Mouse (Mus musculus): ENCODE results near the gene Dnaja3. TPM values are rescaled to one million over a fixed set of nuclear protein-coding genes. Genes with fewer than 3 reads are reported as not detected.

The Dnaja3 gene
- polyA plus RNA-seq, 1 experiment from 2014 or later: 58.5 TPM

DNA sequence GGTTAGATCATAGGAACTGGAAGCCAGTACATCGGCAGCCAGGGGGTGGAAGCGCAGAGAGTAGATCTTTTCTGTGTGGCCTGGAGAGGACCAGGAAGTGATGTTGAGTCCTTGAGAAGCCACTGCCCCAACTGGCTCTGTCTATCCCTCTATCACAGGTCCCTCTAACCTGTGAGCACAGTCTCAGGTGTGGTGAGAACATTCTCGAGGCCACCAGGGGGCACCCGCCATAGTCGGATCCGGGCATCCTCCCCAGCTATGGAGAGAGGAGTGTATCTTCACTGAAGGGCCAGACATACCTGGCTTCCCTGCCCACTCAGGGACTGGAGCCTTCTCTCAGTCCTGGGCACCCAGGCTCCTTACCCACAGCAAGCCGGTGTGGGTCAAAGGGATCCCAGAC is 7.7 kb upstream of the Dnaja3 start:
- no peaks in the 10 kb centered on the region for H3K4me1 ChIP-seq
- no peak overlapping the region for H3K4me2 ChIP-seq (replicated peaks)
- WGBS: 51% methylated on average over 7 of the region's 7 CpGs
- no peak overlapping the region for H3K27ac ChIP-seq (replicated peaks)
- peaks cover 18% of the 10 kb centered on the region; the same call in 1 of the 2 replicates for H3K36me3 ChIP-seq
- no peaks in the 10 kb centered on the region for H3K27me3 ChIP-seq
- no peak overlapping the region for H3K4me3 ChIP-seq
- ATAC-seq (ENCODE audit: low FRiP score, low read depth): no peak
- no peaks in the 10 kb centered on the region for H3K9me3 ChIP-seq
- no peak overlapping the region for H3K9ac ChIP-seq (replicated peaks)

DNA sequence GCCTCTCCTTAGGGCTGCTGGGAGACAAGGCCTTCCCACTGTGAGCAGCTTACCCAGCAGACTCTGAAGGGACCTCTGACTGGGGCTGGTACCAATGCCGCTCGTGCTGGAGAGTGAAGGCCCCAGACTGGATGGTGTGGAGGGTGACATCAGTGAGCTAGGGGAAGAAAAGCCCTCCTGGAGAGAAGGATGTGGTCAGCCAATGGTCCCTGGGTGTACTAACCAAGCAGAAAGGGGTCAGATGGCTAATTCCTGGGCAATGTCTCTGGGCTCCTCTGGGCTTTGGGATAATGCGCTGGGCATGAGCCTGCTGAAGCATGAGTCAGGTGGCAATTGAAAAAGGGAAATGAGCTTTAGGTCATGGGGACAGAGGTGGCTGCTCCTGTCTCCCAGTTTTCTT is 6.1 kb upstream of the Dnaja3 start:
- H3K4me1 ChIP-seq: no peaks in the 10 kb centered on the region
- no peak for ATAC-seq (ENCODE audit: low FRiP score, low read depth)
- no peaks in the 10 kb centered on the region for H3K27me3 ChIP-seq
- H3K4me2 ChIP-seq (replicated peaks): no peak overlapping the region
- no peaks in the 10 kb centered on the region for H3K9me3 ChIP-seq
- 0 out of 2 replicates have a peak, but pooled peaks cover 8% of the 10 kb centered on the region for H3K36me3 ChIP-seq
- WGBS: 94% methylated on average over 3 of the region's 3 CpGs
- no peak overlapping the region for H3K27ac ChIP-seq (replicated peaks)
- H3K9ac ChIP-seq (replicated peaks): no peak overlapping the region
- H3K4me3 ChIP-seq: no peak overlapping the region

DNA sequence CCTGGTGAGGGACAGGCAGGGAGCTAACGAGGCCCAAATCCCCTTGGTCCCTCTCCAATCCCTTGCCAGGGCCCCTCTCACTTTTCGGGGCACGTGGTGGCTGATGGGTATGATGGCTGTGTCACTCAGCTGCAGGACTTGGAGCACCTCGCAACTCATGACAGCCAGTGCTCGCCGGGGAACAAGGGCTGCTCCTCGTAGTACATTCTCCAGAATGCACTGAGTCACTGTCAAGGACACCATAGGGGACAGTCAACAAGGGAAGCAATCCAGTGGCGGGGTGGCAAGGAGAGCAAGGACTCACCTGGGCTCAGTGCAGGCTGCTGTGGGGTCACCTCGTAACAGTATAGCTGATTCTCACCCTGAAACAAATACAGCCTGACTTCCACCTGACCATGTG is 5.1 kb upstream of the Dnaja3 start:
- no peak overlapping the region for H3K9ac ChIP-seq (replicated peaks)
- H3K27me3 ChIP-seq: no peaks in the 10 kb centered on the region
- WGBS: 83% methylated on average over 9 of the region's 9 CpGs
- no peak for ATAC-seq (ENCODE audit: low FRiP score, low read depth)
- 0 out of 2 replicates have a peak, but pooled peaks cover 8% of the 10 kb centered on the region for H3K36me3 ChIP-seq
- no peak overlapping the region for H3K4me3 ChIP-seq
- no peaks in the 10 kb centered on the region for H3K9me3 ChIP-seq
- no peak overlapping the region for H3K27ac ChIP-seq (replicated peaks)
- H3K4me2 ChIP-seq (replicated peaks): no peak overlapping the region
- 0 out of 2 replicates have a peak, but pooled peaks cover 5% of the 10 kb centered on the region for H3K4me1 ChIP-seq

DNA sequence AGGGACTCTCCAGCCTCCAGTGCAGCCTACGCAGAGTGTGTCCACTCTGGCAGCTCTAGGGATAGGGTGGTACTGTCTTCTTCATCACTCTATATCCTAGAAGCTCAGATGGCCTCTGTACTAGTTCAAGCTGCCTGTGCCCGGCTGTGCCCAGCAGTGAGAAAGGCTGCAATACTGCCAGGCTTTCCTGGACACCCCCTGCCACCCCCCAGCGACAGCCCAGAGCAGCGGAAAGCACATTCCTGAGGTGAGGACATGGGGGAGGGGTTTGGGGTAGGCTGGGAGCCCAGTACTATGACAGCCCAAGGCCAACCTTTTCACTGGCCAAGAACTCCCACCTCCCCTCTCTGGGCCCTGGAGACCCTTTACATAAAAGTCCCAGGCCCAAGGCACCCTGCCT is 4.0 kb upstream of the Dnaja3 start:
- no peaks in the 10 kb centered on the region for H3K9me3 ChIP-seq
- H3K36me3 ChIP-seq: 0 out of 2 replicates have a peak, but pooled peaks cover 8% of the 10 kb centered on the region
- no peak overlapping the region for H3K4me2 ChIP-seq (replicated peaks)
- no peaks in the 10 kb centered on the region for H3K27me3 ChIP-seq
- no peak overlapping the region for H3K9ac ChIP-seq (replicated peaks)
- no peak overlapping the region for H3K27ac ChIP-seq (replicated peaks)
- no peak overlapping the region for H3K4me3 ChIP-seq
- peaks cover 14% of the 10 kb centered on the region for H3K4me1 ChIP-seq
- 71% methylated on average over 4 of the region's 4 CpGs for WGBS
- no peak for ATAC-seq (ENCODE audit: low FRiP score, low read depth)

DNA sequence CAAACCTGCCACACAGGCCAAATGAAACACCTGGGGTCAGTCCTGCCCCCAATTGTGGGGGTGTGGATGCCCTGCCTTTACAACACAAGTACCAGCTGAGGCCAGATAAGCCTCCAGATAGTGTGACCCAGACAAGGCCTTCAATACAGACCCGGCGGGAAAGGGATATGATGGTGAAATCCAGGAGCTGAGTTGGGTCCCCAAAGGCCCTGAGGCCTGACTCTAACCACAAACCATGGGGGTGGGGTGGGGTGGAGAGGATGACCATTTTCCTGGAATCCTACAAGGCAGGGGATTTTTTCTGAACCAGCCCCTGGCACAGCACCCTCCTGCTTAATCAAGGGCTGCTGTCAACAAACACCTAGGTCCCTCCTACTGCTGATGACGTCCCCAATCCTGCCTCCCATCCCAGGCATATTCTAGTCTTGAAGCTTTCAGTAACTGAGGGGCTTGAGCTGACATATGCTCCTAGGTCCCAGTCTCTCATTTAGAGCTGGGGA is 848 bp upstream of the Dnaja3 start:
- no peaks in the 10 kb centered on the region for H3K27me3 ChIP-seq
- no peak overlapping the region for H3K9ac ChIP-seq (replicated peaks)
- H3K27ac ChIP-seq (replicated peaks): no peak overlapping the region
- H3K4me2 ChIP-seq (replicated peaks): no peak overlapping the region
- H3K4me3 ChIP-seq: no peak overlapping the region
- 85% methylated on average over 3 of the region's 3 CpGs for WGBS
- no peaks in the 10 kb centered on the region for H3K36me3 ChIP-seq
- peaks cover 44% of the 10 kb centered on the region for H3K4me1 ChIP-seq
- no peaks in the 10 kb centered on the region for H3K9me3 ChIP-seq
- ATAC-seq (ENCODE audit: low FRiP score, low read depth): no peak

DNA sequence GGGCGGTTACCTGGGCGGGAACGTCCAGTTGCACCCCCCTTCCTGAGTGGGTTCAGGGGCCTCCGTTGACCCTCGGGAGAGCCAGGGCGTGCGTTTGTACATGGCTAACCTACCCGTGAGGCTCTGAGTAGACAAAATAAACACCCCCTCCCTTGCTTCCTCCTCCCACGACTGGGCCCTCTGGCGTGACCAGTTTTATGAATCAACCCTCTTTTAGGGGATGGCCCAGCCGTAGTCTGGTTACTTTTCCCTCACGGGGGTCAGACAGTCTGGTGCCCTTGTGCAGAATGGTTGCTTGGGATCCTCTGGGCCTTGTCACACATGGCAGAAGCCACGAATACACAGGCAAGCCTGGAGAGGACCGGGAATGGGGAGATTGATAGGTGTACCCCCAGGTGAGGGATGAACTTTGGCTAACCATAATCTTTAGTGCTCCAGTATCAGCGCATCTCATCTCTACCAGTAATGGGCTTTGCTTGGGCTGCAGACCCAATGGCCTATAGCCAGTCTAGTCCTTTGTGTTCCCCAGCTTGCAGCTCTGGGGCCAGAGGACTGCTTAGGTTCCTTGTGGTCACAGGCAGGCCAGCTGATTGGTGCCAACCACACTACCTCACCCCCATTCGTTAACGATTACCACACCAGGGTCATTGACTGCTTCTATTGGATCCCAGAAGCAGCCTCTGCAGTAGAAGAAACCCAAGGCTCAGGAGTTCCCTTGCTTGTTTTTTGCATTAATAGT is 647 bp downstream of the Dnaja3 start:
- peaks cover 44% of the 10 kb centered on the region for H3K4me1 ChIP-seq
- peak overlapping the region; percentile 61 for H3K4me3 ChIP-seq
- no peak; the same call in 1 of the 2 replicates for ATAC-seq (ENCODE audit: low FRiP score, low read depth)
- peak overlapping the region; percentile 62 for H3K9ac ChIP-seq (replicated peaks)
- no peaks in the 10 kb centered on the region for H3K36me3 ChIP-seq
- peak overlapping the region; percentile 56; the same call in 1 of the 2 replicates for H3K27ac ChIP-seq (replicated peaks)
- no peaks in the 10 kb centered on the region for H3K9me3 ChIP-seq
- H3K4me2 ChIP-seq (replicated peaks): peak overlapping the region; percentile 88
- 11% methylated on average over 17 of the region's 17 CpGs for WGBS
- no peaks in the 10 kb centered on the region for H3K27me3 ChIP-seq

DNA sequence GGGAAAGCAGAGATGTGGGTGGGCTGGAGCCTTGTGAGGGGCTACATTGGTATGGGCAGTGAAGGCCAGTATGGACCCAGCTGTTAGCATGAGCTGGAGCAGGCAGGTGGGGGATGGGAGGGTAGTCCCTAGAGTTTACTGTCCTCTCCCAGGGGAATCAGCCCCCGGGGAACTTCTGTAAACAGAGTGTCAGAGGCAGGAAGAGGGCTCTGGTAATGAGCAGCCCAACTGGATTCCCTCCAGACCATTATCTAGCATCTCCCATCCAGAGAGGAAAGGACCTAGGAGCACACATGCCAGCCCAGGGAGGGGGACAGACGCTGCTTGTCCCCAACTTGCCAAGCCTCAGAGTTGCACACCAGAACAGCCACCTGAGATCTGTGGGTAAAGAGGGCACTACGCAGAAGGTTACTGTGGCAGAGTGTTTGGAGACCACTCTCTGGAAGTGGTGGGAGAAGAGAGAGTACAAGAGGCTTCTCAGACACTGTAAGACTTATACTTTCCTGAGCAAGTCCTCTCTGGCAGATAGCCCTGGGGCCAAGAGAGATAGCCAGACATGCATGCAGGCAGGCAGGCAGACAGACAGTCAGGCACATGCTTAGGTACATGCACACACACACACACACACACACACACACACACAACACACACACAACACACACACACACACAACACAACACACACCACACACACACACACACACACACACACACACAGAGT is 1.5 kb downstream of the Dnaja3 start:
- ATAC-seq (ENCODE audit: low FRiP score, low read depth): no peak
- Histone ChIP-seq H3K27me3 (no peaks in the 10 kb centered on the region), H3K36me3 (no peaks in the 10 kb centered on the region), H3K27ac (replicated peaks) (peak overlapping the region; percentile 15; the same call in 1 of the 2 replicates), H3K4me1 (peaks cover 44% of the 10 kb centered on the region), H3K4me3 (peak overlapping the region; percentile 61), H3K4me2 (replicated peaks) (peak overlapping the region; percentile 88), H3K9ac (replicated peaks) (no peak overlapping the region), H3K9me3 (no peaks in the 10 kb centered on the region)
- 64% methylated on average over 3 of the region's 3 CpGs for WGBS

DNA sequence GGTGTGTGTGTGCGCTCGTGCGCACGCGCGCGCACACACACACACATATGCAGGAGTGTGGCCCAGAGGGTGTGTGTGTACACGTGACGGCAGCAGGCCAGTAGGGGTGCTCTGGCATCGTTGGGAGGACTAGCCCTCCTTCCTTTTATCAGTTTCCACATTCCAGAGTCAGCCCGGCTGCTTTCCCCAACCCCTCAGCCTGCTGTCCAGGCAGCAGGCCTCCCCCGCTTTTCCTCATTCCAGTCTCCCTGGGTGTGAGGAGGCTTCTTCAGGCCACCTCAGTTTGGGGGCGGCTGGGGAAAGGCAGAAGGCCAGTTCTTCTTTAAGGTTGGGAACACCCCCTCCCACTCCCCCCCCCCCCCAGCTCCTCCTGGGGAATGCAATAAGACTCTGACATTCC is 2.4 kb downstream of the Dnaja3 start:
- peaks cover 44% of the 10 kb centered on the region for H3K4me1 ChIP-seq
- peak overlapping the region; percentile 7; the same call in 1 of the 2 replicates for H3K27ac ChIP-seq (replicated peaks)
- WGBS: 42% methylated on average over 13 of the region's 13 CpGs
- H3K9ac ChIP-seq (replicated peaks): no peak overlapping the region
- H3K36me3 ChIP-seq: no peaks in the 10 kb centered on the region
- H3K27me3 ChIP-seq: no peaks in the 10 kb centered on the region
- no peak for ATAC-seq (ENCODE audit: low FRiP score, low read depth)
- H3K4me3 ChIP-seq: no peak overlapping the region
- no peaks in the 10 kb centered on the region for H3K9me3 ChIP-seq
- peak overlapping the region; percentile 15; the same call in 1 of the 2 replicates for H3K4me2 ChIP-seq (replicated peaks)

DNA sequence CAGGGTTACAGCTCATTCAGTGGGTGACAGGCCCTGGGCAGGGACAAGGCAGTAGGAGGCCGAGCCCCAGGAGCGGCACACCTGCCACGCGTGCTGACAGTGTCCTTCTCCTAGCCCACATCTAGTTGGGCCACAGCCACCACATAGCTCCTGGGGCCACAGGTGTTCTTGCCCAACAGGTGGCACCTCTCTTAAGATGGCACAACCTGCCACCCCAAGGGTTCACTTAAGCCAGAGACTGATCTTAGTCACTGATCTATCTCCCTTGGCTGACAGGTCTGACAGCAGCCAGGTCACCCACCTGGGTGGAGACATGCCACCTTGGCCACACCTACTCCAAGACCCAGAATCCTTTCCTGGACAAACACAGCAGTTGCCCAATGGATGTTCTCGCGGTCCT is 3.1 kb downstream of the Dnaja3 start:
- H3K4me3 ChIP-seq: no peak overlapping the region
- no peaks in the 10 kb centered on the region for H3K36me3 ChIP-seq
- 0 out of 2 replicates have a peak overlapping the region, but pooled peaks have one; percentile 7 for H3K27ac ChIP-seq (replicated peaks)
- 87% methylated on average over 6 of the region's 6 CpGs for WGBS
- no peaks in the 10 kb centered on the region for H3K27me3 ChIP-seq
- H3K4me1 ChIP-seq: peaks cover 44% of the 10 kb centered on the region
- no peak for ATAC-seq (ENCODE audit: low FRiP score, low read depth)
- H3K4me2 ChIP-seq (replicated peaks): 0 out of 2 replicates have a peak overlapping the region, but pooled peaks have one; percentile 15
- H3K9me3 ChIP-seq: no peaks in the 10 kb centered on the region
- H3K9ac ChIP-seq (replicated peaks): no peak overlapping the region

DNA sequence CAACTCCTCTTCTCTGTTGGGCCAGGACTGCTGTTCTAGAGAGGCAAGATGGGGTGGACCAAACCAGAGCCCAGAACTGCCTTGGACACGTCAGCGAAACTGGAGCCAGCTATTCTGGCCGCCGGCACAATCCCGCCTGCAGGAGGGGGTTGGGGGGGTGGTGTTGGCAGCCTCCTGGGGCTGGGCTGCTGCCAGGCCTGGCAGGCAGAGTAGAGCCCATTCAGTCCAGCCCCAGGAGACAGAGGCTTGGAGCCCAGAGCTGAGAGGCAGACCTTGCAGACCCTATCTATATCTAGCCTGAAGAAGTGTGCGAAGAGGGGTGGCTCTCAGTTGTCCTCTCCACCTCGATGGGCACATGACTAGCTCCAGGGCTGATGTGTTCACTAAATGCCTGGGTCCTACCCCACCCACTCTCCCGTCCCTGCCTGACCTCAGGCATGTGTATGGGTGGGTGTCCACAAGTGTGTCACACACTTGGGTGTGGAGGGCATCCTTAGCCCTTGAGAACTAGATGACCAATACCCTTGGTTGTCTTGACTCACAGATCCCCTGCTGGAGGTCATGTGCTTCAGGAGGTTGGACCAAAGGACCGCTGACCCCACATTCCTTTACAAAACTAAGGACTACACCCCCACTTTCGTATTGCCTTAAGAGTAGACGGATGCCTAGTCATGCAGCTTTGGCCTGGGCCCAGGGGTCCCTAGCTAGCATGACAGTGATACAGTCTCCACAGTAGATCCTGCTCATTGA is 4.1 kb downstream of the Dnaja3 start:
- H3K4me3 ChIP-seq: no peak overlapping the region

DNA sequence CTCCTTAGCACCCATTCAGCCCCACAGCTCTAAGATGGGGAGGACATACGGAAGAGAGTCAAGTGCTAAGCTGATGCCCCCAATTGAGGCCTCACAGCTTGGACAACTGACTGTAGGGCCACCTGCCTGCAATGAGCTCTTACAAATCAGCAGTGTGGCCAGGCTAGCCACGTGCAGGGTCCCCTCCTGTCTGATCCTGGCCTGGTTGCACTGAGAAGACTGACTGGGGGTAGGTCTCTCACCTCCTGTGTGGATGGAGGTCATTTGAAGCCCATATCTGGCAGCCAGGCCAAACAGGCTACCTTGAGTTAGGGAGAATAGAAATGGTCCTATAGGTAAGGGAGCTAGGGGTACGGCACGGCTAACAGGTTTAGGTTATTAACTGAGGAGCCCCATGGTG is 6.1 kb downstream of the Dnaja3 start:
- peaks cover 16% of the 10 kb centered on the region for H3K36me3 ChIP-seq
- no peak overlapping the region for H3K27ac ChIP-seq (replicated peaks)
- ATAC-seq (ENCODE audit: low FRiP score, low read depth): no peak
- H3K9me3 ChIP-seq: no peaks in the 10 kb centered on the region
- H3K4me2 ChIP-seq (replicated peaks): no peak overlapping the region
- H3K4me1 ChIP-seq: peaks cover 29% of the 10 kb centered on the region
- WGBS: 75% methylated on average over 4 of the region's 4 CpGs
- H3K9ac ChIP-seq (replicated peaks): no peak overlapping the region
- H3K27me3 ChIP-seq: no peaks in the 10 kb centered on the region
- H3K4me3 ChIP-seq: no peak overlapping the region

More for the DNA sequence above, 4.1 kb downstream of the Dnaja3 start:
- H3K27ac ChIP-seq (replicated peaks): no peak overlapping the region
- H3K4me2 ChIP-seq (replicated peaks): no peak overlapping the region
- H3K36me3 ChIP-seq: 0 out of 2 replicates have a peak, but pooled peaks cover 5% of the 10 kb centered on the region
- 65% methylated on average over 11 of the region's 11 CpGs for WGBS
- H3K4me1 ChIP-seq: peaks cover 44% of the 10 kb centered on the region
- ATAC-seq (ENCODE audit: low FRiP score, low read depth): no peak
- H3K9me3 ChIP-seq: no peaks in the 10 kb centered on the region
- no peaks in the 10 kb centered on the region for H3K27me3 ChIP-seq
- no peak overlapping the region for H3K9ac ChIP-seq (replicated peaks)
